In genomic region chr8:106599265-106599979, GRCm38 (mm10) we compare ENCODE assay signal across 18 mouse cellular contexts. TPM values are rescaled to one million over a fixed set of nuclear protein-coding genes. Genes with fewer than 3 reads are reported as not detected.
DNase-seq lines count a peak whose midpoint lies in the region; ATAC-seq and TF ChIP-seq lines count a peak whose summit lies in the region.
"Had no signal": no experiment of that assay in that cellular context is flagged by ENCODE, and none has a peak within 500 bp of the region (broad histone marks: within the 10 kb centered on the region; RNA-seq: fewer than 3 reads in every experiment).

No protein-coding gene starts in this region.

- no peaks in the 10 kb centered on the region for H3K9me3 ChIP-seq in forebrain, embryonic 10.5 days
- H3K9me3 ChIP-seq in forebrain, embryonic 15.5 days, result no peaks in the 10 kb centered on the region
- H3K9me3 ChIP-seq in liver, embryonic 11.5 days (ENCODE audit: control insufficient read depth, low read length), result no peaks in the 10 kb centered on the region
- H3K9me3 ChIP-seq: limb, embryonic 12.5 days had no signal

- H3K36me3 ChIP-seq in forebrain, embryonic 10.5 days (replicated peaks), result no peaks in the 10 kb centered on the region
- H3K36me3 ChIP-seq in forebrain, embryonic 15.5 days, result no peaks in the 10 kb centered on the region
- H3K36me3 ChIP-seq in liver, adult 2 months (ENCODE audit: control insufficient read depth, insufficient read depth, low read length), result no peaks in the 10 kb centered on the region
- no peaks in the 10 kb centered on the region for H3K36me3 ChIP-seq in liver, embryonic 11.5 days (ENCODE audit: control insufficient read depth, insufficient read depth, low read length)
- H3K36me3 ChIP-seq: limb, embryonic 12.5 days had no signal

- peak overlapping the region; percentile 74 for H3K27ac ChIP-seq in forebrain, embryonic 10.5 days
- H3K27ac ChIP-seq in forebrain, embryonic 15.5 days (replicated peaks), result no peak overlapping the region
- peak overlapping the region; percentile 38; the same call in 1 of the 2 replicates for H3K27ac ChIP-seq in liver, adult 2 months (replicated peaks; ENCODE audit: insufficient read depth, low read depth, low read length)
- H3K27ac ChIP-seq in liver, embryonic 11.5 days (ENCODE audit: low read depth, low read length), result peak overlapping the region; percentile 43
- H3K27ac ChIP-seq: limb, embryonic 12.5 days had no signal

- no peak overlapping the region for H3K4me3 ChIP-seq in forebrain, embryonic 10.5 days
- H3K4me3 ChIP-seq in forebrain, embryonic 15.5 days, result no peak overlapping the region
- H3K4me3 ChIP-seq in liver, adult 2 months (ENCODE audit: insufficient read depth, low read depth, low read length), result no peak overlapping the region
- H3K4me3 ChIP-seq in liver, embryonic 11.5 days (ENCODE audit: low read depth, low read length), result no peak overlapping the region
- H3K4me3 ChIP-seq: limb, embryonic 12.5 days had no signal

- H3K27me3 ChIP-seq in forebrain, embryonic 10.5 days (ENCODE audit: poor library complexity, severe bottlenecking), result peaks cover 44% of the 10 kb centered on the region
- peaks cover 26% of the 10 kb centered on the region for H3K27me3 ChIP-seq in forebrain, embryonic 15.5 days
- H3K27me3 ChIP-seq in liver, adult 2 months (ENCODE audit: control insufficient read depth, insufficient read depth, low read length), result 0 out of 2 replicates have a peak, but pooled peaks cover 3% of the 10 kb centered on the region
- H3K27me3 ChIP-seq in liver, embryonic 11.5 days (replicated peaks; ENCODE audit: control insufficient read depth, insufficient read depth, low read length), result peaks cover 32% of the 10 kb centered on the region

- no peak for ATAC-seq in forebrain, embryonic 15.5 days (replicated peaks)
- ATAC-seq in liver, embryonic 11.5 days (replicated peaks; ENCODE audit: low FRiP score), result no peak
- ATAC-seq: inflammation-experienced regulatory T-cells, adult 6 months; lung, postnatal 0 days had no signal

- peak; percentile 33 for DNase-seq in forebrain, embryonic 10.5 days (ENCODE audit: extremely low spot score, low spot score)
- peak; percentile 79 for DNase-seq in liver, adult 2 months (ENCODE audit: extremely low read depth, low read depth, low spot score)
- no peak for DNase-seq in liver
- no peak for DNase-seq in liver, embryonic 11.5 days (ENCODE audit: low spot score)
- peak; percentile 69 for DNase-seq in yolk sac, embryonic 10.5 days (ENCODE audit: low spot score)
- DNase-seq in lung, postnatal 4 days, result no peak
- no peak for DNase-seq in B cell, adult 2 months
- DNase-seq: adrenal gland, postnatal 36 days; cerebellum, postnatal 25 days; heart, postnatal 10 days; layer of hippocampus, postnatal 36 days; right cerebral cortex, postnatal 4 days had no signal

- no peak for TF ChIP-seq POLR2A in liver, adult 2 months (IDR thresholded peaks at IDR 0.05; ENCODE audit: extremely low read depth, insufficient read depth, low read length)

- WGBS in forebrain, embryonic 10.5 days, result 31% methylated on average over 7 of the region's 7 CpGs
- WGBS in forebrain, embryonic 15.5 days, result 20% methylated on average over 7 of the region's 7 CpGs
- 31% methylated on average over 7 of the region's 7 CpGs for WGBS in liver, adult 2 months
- 35% methylated on average over 7 of the region's 7 CpGs for WGBS in liver, embryonic 11.5 days

- H3K79me2 ChIP-seq in liver, adult 2 months (ENCODE audit: control insufficient read depth, insufficient read depth, low read length), result no peaks in the 10 kb centered on the region

- no peak overlapping the region for H3K4me2 ChIP-seq in forebrain, embryonic 15.5 days (replicated peaks)
- H3K4me2 ChIP-seq in liver, embryonic 11.5 days, result no peak overlapping the region
- H3K4me2 ChIP-seq: limb, embryonic 12.5 days had no signal

- no peak overlapping the region for H3K9ac ChIP-seq in forebrain, embryonic 15.5 days (replicated peaks)
- no peak overlapping the region for H3K9ac ChIP-seq in liver, adult 2 months (ENCODE audit: low read depth, low read length)
- H3K9ac ChIP-seq in liver, embryonic 11.5 days (ENCODE audit: low read depth, low read length), result no peak overlapping the region
- H3K9ac ChIP-seq: limb, embryonic 12.5 days had no signal

- H3K4me1 ChIP-seq in forebrain, embryonic 10.5 days, result peaks cover 50% of the 10 kb centered on the region
- H3K4me1 ChIP-seq in forebrain, embryonic 15.5 days, result peaks cover 16% of the 10 kb centered on the region
- peaks cover 11% of the 10 kb centered on the region; the same call in 1 of the 2 replicates for H3K4me1 ChIP-seq in liver, adult 2 months (ENCODE audit: control insufficient read depth, insufficient read depth, low read length)
- 0 out of 2 replicates have a peak, but pooled peaks cover 10% of the 10 kb centered on the region for H3K4me1 ChIP-seq in liver, embryonic 11.5 days (replicated peaks; ENCODE audit: control insufficient read depth, insufficient read depth, low read length)

- no peak for TF ChIP-seq CTCF in liver, adult 2 months (IDR thresholded peaks at IDR 0.05; ENCODE audit: low read depth, low read length)

RNA-seq across cellular contexts. Expression of gene Cdh1, which starts 3.7 kb away (rescaled TPM):
- polyA plus RNA-seq in forebrain, embryonic 10.5 days (2016; fragmentation: Nextera tagmentation; extraction: Ambion mirVana), result 7.2 and 8.4 TPM in 2 replicates
- polyA plus RNA-seq in forebrain, embryonic 15.5 days (2015; fragmentation: Nextera tagmentation; extraction: Ambion mirVana), result 1.2 and 1.8 TPM in 2 replicates
- total RNA-seq in liver, adult 2 months (2014; rRNA removed), result 17.5 and 29.9 TPM in 2 replicates
- 8.8 and 19.8 TPM in 2 replicates for polyA plus RNA-seq in liver, adult 2 months (2012; rRNA removed)
- 11.0 and 11.8 TPM in 2 replicates for polyA plus RNA-seq in liver, embryonic 11.5 days (2014; fragmentation: Nextera tagmentation; extraction: Ambion mirVana)
- total RNA-seq: adrenal gland, postnatal 36 days; megakaryocyte-erythroid progenitor cell, adult 5-6 weeks; MEL had no signal

RNA-seq across cellular contexts. Expression of gene Gm10073, which starts 26.2 kb away (rescaled TPM):
- polyA plus RNA-seq in forebrain, embryonic 10.5 days (2016; fragmentation: Nextera tagmentation; extraction: Ambion mirVana), result 7.6 and 8.4 TPM in 2 replicates
- polyA plus RNA-seq in forebrain, embryonic 15.5 days (2015; fragmentation: Nextera tagmentation; extraction: Ambion mirVana), result 5.2 and 7.9 TPM in 2 replicates
- 11.3 and 12.4 TPM in 2 replicates for total RNA-seq in liver, adult 2 months (2014; rRNA removed)
- polyA plus RNA-seq in liver, adult 2 months (2012; rRNA removed), result 64.6 and 78.5 TPM in 2 replicates
- 11.9 and 15.4 TPM in 2 replicates for polyA plus RNA-seq in liver, embryonic 11.5 days (2014; fragmentation: Nextera tagmentation; extraction: Ambion mirVana)

Comparison
In these comparisons a context has a peak if more than half of its experiments do, and no peak if none do; other contexts are left out.
1. DNase-seq: peak in forebrain, embryonic 10.5 days (single experiment), liver, adult 2 months (single experiment) and yolk sac, embryonic 10.5 days (single experiment); none in liver (single experiment), liver, embryonic 11.5 days (single experiment), lung, postnatal 4 days (0 of 2) and B cell, adult 2 months (0 of 2).